Mouse (Mus musculus): ENCODE measurements at regions not wholly inside any gene's neighbourhood (a gene's known extent, or its start where the extent isn't known, plus 50 kb on each side); places are given as distances from the start of the nearest gene placed in this dataset.
"Not testable (repeated sequence)": the region's sequence is repeated elsewhere in the genome, so short reads cannot be mapped to it uniquely, and the experiment has no call there.

DNA sequence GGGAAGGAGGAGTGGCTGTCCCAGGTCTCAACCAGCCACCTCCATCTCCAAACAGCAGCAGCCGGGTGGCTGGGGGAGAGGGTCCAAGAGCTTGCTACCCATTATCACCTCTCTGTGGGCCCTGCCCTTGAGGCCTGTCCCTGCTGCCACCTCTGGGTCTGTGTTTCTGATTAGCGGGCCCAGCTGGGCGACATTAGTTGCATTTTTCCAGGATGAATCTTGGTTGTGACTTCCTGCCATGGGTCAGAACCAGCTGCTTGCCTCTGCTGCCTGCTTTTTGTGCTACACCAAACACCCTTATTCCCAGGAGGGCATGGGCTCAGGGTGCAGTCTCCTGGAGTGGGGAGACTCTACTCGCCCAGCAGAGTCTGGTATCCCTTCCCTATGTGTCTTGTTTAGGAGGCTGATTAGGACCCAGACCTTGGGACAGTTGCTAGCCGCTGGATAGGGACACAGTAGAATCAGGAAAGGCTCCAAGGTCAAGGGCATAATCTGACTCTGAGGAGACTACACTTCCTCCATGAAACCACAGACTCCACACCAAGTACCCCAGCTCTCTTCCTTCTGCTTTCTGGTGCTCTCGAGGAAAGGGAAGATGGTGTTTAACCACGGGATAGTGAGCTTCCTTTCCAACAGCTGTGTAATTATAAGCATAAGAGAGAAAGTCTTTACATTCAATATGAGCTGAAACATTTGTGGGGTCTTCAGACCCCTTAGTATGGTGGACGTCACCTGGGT, 278.4 kb downstream of the Cyp26b1 start:
- DNase-seq = no peak

DNA sequence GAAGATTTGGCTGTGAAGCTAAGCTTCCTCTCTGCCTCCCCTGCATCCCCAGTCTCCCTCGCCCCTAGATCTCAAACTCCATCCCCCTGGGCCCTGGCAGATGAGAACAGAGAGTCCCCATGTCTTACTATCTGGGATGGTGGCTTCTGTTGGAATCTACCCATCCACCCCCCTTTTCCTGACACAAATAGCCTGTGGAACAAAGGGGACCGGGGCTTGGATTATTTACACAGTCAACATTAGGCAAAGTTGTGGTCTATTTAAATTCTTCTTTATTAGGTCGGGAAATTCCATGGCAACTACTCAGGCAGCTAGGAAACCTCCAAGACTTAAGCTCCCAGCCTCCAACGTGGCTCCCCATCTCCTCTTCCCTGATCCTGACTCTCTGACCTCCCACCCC, 279.9 kb downstream of the Cyp26b1 start:
- DNase-seq = no peak

- no peak for DNase-seq
Observed at GRCm38 (mm10) chr6:84310635-84311241, 283.0 kb downstream of the Cyp26b1 start.

- DNase-seq = no peak
Observed at GRCm38 (mm10) chr6:84307556-84307955, 286.2 kb downstream of the Cyp26b1 start.

DNA sequence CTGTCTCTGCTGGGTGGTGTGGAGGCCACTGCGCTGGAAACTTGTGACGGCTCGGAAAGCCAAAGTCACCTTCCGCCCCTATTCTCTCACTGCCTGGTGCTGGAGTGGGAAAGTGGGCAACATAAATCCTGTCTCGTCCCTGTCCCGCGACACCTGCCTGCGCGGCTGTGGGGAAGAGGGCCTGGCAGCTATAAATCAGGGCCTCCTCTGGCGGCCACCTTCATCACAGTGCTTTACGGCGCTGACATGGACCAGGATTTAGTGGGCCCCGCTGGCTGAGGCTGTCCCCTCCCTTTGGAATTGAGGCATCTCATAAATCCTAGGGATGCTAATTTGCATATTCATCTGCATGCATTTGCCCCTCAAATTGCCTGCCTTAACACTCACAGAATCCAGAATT, 287.1 kb downstream of the Cyp26b1 start:
- DNase-seq = no peak

DNA sequence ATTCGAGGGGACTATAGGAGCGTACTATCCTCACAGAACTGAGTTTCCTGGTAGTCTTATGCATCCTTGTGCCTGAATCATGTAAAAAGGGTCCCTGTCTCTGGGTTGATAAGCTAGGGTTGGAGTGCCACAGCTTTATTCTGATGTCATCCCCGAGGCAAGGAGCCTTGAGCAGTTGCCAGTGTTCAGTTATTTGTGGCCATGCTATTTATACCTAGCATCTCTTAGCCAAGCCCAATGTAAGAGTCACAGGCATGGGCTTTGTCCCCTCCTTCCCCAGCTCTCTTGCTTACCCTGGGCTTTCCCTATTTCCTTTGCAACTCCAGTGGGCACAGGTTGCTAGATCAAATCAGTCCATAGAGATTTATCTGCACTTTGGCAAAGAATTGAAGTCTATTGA, 288.6 kb downstream of the Cyp26b1 start:
- DNase-seq = peak; percentile 47 to 56

DNA sequence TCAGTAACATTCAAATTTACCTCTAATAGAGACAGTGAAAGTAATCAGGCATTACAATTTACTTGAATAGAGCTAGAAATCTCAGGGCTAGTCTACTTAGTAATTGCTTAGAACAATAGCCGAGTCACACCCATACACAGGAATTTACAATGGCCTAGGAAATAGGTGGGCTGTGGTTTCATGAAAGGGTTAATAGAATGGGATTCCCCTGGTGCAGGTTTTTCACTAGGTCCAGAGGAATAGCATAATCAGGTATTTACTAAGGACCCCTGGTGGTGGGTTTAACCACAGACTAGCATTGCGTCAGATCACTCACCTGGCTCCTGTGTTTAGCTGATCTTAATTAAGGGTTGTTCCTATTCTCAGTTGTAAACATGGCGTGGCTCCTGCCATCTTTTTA, 290.8 kb downstream of the Cyp26b1 start:
- DNase-seq = not testable (repeated sequence)

DNA sequence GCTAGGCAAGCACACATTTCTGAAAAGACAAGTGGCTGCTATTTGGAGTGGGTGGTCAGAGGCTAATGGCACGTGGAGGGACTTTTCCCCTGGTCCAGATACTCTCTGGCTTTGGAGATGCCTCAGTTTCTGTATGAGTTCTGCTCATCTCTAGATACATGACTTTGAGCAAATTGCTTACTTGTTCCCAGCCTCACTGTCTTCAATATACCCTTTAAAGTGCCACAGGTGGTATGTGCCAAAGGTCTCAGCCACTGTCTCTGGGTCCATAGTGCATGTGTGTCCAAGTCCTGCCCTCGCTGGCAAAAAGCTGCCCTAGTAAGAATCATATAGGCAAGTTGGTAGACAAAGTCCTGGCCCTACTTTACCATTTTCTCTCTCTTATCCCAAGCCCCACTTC, 291.5 kb downstream of the Dysf start:
- no peak for DNase-seq

- no peak for DNase-seq
Observed at GRCm38 (mm10) chr6:84299146-84299545, 290.8 kb downstream of the Dysf start.

GRCm38 (mm10) chr6:84273907-84274306, 265.5 kb downstream of the Dysf start:
- not testable (repeated sequence) for DNase-seq

DNA sequence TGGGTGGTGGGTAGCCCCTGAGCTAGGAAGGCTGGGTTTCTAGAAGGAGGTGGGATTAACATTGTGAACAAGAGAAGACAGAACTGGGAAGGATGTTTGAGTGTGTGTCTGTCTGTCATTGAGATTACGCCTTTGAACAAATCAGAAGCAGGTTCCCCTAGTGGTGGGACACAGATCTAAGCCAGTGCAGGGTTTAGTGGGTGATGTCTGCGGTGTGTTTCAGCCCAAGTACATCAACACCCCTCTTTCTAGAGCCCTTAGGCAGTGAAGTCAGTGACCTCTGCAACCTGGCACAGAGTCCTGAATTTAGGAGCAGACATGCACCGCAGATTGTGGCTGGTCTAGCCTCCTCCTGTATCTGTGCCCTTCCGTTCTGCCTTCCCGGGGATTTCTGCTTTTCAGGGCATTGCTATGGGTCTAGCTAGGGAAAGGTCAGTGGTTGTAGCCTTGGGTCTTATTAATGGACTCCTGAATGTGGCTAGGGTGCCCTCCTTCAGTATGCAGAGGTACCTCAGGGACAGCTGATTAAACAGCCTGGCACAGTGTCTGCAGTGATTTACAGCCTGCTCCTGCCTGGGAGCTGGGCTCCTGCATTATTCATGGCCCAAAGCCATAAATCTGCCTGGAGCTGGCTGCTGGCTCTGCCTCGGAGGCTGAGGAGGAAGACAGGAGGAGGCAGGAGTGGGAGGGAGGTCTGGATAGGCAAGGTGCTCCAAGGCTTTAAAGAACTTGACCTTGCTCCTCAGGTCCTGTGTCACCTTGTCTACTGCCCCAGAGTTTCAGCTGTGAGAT, 264.3 kb downstream of the Dysf start:
- peak; percentile 58 to 73 for DNase-seq

GRCm38 (mm10) chr6:84271966-84272365, 263.6 kb downstream of the Dysf start:
- DNase-seq = peak in 1 of 2 experiments; percentile 16

GRCm38 (mm10) chr6:84271441-84271840, 263.1 kb downstream of the Dysf start:
- DNase-seq = peak in 1 of 2 experiments; percentile 13

- peak; percentile 68 to 77 for DNase-seq
Observed at GRCm38 (mm10) chr6:84270518-84271165, 262.3 kb downstream of the Dysf start.

DNA sequence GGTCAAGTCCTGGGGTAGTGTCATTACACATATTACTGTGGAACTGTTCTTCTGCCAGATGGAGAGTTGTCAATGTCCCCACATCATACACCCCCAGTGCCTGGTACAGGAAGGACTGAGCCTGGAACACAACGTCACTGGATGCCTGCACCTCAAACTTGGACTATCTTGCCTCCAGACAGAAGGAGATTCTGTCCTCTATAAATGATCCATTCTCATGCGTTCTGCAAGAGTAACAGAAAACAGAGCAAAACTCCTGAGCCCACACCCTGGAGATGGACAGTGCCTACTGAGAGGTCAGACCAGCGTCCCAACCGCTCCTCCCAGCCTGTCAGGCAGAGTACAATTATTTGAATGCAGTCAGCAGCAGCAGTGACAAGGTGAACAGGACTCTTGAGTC, 261.1 kb downstream of the Dysf start:
- DNase-seq = no peak

GRCm38 (mm10) chr6:84269023-84269422, 260.6 kb downstream of the Dysf start:
- DNase-seq = no peak

DNA sequence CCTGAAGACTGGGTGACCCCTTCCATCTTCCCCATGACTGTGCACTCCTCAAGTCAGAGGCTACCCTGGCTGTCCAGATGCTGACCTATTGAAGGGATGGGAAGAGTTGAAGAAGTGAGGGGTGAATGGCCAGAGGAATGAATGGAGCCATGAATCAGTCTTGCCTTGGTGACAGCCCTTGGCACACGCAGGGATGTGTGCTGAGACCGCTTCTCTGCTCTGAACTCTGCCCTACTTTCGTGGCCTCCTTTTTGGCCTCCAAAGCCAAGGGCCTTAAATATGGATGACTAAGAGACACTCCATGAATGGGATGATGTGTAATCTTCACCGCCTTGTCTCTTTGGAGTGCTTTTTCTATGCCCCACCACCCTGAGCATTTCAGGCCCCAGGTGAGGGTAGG, 259.7 kb downstream of the Dysf start:
- DNase-seq = no peak

- no peak for DNase-seq
Observed at GRCm38 (mm10) chr6:84267526-84267925, 259.1 kb downstream of the Dysf start.

DNA sequence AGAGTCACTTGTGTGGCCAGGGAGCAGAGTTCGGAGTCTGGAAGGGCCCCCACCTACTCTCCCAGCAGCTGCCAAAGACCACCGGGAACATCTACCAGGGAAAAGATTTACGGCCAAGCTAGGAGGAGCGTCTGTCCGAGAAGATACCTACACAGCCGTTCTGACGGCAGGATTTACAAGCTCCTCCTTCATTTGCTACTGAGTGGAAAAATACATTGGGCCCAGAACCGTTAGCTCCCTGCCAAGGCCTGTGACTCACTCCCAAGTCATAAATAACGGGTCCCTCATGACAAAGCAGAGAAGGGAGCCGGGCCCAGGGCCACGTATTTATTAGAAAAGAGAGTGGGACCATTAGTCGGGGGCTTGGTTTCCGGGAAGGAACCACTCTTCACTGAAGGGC, 258.3 kb downstream of the Dysf start:
- DNase-seq = peak; percentile 69 to 76

GRCm38 (mm10) chr6:84264681-84265080, 256.3 kb downstream of the Dysf start:
- no peak for DNase-seq

DNA sequence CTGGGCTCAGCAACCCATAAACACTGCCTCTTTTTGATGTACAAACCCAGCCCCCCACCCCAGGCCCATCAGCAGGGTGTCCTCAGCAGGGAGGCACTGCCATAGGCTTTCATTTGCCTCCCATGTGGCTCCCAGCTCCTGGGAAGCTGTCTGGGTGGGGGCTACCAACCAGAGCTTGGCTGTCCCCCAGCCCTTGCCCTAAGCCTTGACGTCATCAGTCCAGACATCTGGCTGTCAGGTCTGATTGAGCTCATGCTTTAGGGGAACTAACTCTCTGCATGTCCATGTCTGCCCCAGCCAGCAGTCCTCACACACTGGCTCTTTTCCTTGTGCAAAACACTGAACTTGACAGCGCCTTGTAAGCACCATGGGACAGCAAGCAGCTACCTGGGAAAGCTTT, 255.3 kb downstream of the Dysf start:
- no peak for DNase-seq

GRCm38 (mm10) chr6:84262766-84263165, 254.4 kb downstream of the Dysf start:
- no peak for DNase-seq

DNA sequence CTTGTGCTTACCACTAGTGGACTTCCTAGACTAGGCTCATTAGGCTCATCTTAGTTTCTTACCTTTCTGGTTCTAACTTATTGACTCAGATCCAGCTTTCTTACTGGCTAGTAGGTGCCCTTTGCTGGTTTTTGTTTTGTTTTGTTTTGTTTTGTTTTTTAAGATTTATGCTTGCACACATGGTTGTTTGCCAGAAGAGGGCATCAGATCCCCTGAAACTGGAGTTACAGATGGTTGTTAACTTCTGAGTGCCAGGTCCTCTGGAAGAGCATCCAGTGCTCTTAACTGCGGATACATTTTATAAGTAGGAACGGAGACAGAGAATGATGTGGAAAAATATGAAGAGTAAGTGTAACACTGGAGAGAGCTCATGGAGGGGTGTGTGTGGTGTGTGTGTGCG, 253.1 kb downstream of the Dysf start:
- DNase-seq = no peak
